Mouse (Mus musculus) embryo, embryonic 11 days (tissue): Measurements from ENCODE around the gene 4930596D02Rik.

Experiments used
- DNase-seq: peaks from one replicate; pipeline ENCODE4 v3.0.0-alpha.2; 2015

The 4930596D02Rik gene

DNA sequence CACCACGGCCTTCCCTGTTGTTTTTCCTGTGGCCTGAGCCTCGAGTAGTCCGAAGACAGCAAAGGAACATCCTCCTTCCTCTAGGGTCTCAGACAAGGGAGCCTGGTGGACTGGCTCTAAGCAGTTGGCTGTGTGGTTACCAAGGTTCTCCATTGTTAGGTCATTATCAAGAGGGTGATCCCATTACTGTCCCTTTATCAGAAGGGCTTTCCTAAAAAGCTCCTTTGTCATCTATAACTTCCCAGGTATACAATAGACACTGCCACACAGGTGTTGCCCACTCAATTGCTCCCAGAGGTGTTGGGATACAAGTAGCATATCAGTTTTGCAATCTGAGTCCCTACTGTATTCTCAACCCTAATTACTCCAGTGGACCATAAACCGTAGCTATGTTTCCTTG lies at the start of gene 4930596D02Rik:
TSS of gene 4930596D02Rik (minus strand) at position 101 of the 400 bp plus-strand sequence.
- no peak for DNase-seq

DNA sequence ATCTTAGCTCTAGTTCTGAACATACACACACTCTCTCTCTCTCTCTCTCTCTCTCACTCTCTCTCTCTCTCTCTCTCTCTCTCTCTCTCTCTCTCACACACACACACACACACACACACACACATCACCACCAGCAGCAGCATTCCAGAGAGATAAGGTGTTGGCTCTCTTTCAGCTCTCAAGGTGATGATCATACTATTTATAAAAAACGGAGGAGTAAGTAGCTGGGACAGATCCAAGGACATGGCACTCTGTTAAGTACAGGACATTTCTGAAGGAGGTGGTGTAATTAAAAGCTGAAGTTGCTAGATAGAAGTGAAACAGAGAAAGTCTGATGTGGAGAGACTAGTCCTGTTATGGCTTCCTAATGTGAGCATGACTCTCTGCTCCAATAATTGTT lies 41.5 kb upstream of the 4930596D02Rik start:
- no peak for DNase-seq

DNA sequence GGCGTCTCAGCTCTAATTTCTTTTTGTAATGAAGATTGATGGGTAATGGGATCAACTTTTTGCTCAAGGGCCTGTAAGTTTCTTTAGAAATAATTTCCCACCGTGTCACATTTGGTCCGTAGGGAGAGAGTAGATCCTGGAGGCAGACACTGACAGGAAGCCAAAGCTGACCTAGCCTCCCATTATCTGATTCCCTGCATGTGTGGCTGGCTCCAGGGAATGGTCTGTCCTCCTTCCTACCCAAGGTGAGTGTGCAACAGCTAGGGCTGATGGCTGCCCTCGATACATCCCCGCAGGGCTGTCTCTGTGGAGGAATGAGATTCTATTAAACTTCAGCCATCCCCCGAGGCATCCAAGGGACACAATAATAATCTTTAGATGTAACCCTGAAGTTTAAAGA lies 33.5 kb upstream of the 4930596D02Rik start:
- no peak for DNase-seq

DNA sequence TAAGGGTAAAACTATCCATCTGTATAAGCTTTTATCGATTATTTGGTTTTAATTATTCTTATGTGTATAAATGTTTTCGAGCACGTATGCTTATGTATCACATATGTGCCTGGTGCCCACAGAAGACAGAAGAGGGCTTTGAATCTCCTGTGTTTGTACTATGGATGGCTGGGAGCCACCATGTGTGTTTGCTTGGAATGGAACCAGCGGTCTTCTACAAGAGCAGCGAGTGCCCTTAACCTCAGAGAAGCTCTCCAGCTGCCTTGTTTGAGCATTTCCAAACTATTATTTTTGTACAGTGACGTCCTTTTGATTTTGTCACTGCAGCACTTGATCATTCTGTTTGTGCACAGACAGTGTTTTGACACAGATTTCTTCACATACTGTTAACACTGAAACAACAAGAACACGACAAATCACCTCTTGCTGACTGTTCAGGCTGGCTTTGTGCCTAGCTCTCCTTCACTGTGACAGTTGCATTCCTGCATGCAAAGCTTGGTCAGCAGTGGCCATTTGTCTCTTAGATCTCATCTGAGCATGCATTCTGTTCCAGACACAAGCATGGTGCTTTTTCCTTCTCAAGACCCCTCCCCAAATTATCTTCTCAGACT lies 30.4 kb upstream of the 4930596D02Rik start:
- no peak for DNase-seq

DNA sequence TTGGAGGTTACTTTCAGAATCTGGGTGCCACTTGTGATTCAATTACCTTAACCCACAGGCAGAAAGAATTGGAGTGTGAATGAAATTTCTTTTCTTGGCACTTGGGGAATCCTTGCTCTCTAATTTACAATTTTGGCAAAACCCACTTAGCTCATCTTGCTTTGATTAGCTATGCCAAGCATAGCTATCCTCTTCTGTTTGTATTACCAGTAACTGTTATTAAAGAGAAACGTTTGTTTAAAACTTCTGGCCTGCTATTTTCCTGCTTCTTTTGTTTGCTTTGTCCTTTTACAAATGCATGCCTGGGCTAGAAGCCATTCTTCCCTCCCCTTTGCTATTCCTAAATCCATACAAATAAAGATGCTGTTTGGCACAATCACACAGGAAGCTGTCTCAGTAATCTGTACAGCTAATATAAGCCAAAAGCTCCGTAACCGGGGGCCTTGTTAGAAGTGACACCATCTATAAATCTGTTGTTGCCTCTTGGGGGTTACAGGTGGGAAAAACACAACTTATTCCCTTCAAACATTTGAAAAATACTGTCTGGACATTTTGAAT lies 19.0 kb downstream of the 4930596D02Rik start:
- DNase-seq, result no peak

DNA sequence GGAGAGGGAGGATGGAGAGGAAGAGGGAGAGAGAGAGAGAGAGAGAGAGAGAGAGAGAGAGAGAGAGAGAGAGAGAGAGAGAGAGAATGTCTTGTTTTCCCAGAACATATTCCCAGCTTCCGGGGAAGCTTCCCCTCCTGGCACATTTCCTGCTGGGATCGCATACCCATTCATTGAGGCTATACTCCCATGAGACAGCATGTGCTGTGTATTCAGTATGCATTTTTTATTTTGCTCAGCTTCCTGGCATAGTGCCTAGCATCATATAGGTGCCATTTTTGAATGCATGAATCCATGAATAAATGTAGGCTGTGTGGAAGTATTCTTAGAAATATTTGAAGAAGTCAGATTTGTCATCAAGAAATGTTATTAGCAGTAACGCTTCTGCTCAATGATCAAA lies 31.7 kb downstream of the 4930596D02Rik start:
- DNase-seq, result no peak

DNA sequence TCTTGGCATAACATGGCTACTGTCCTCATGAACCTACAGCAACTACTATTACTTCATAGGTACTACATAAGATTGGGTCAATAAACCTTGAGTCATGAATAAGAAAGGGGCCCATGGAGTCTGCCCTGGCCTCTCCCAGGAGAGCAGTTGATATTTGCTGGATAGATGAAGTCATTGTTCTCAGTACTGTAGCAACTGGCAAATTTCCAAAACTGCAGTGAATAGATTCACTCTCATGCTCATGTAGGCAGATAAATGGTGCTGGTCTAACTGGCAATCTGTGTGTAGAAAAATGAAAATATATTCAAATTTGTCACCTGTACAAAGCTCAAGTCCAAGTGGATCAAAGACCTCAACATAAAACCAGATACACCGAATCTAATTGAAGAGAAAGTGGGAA lies 38.5 kb downstream of the 4930596D02Rik start:
- no peak for DNase-seq
